Mouse (Mus musculus) forebrain, embryonic 11.5 days (tissue): Measurements from ENCODE around the gene Hip1r. TPM values are rescaled to one million over a fixed set of nuclear protein-coding genes. Genes with fewer than 3 reads are reported as not detected.

Experiments used
- ATAC-seq: fragments of 200-750 bp; cut with Nextera tagmentation; replicated peaks from 2 replicates; pipeline ENCODE4 v1.8.0; 2017; ENCODE audit warnings: moderate TSS enrichment; ENCODE audit not compliant: low FRiP score
- DNase-seq: peaks from one replicate; pipeline ENCODE4 v3.0.0-alpha.2; 2017; ENCODE audit warnings: low spot score
- H3K27ac ChIP-seq: fragments of 300-500 bp; sonication (generic); 2 replicates; pipeline ENCODE4 v1.5.1; 2014; ENCODE audit warnings: low read depth, low read length
- H3K27me3 ChIP-seq: fragments of 300-500 bp; sonication (generic); 2 replicates; pipeline ENCODE4 v1.6.1; 2014; ENCODE audit warnings: mild to moderate bottlenecking, low read length, mixed read lengths; ENCODE audit not compliant: control insufficient read depth, insufficient read depth
- H3K36me3 ChIP-seq: fragments of 300-500 bp; sonication (generic); 2 replicates; pipeline ENCODE4 v1.6.1; 2014; ENCODE audit warnings: mild to moderate bottlenecking, low read length, moderate library complexity, mixed read lengths; ENCODE audit not compliant: control insufficient read depth, insufficient read depth
- H3K4me1 ChIP-seq: fragments of 300-500 bp; sonication (generic); replicated peaks from 2 replicates; pipeline ENCODE4 v1.6.1; 2014; ENCODE audit warnings: low read length, mixed read lengths; ENCODE audit not compliant: control insufficient read depth, insufficient read depth
- H3K4me2 ChIP-seq: fragments of 300-500 bp; sonication (generic); 2 replicates; pipeline ENCODE4 v1.6.1; 2014; ENCODE audit warnings: low read depth, mild to moderate bottlenecking, low read length, moderate library complexity, mixed read lengths; ENCODE audit not compliant: severe bottlenecking
- H3K4me3 ChIP-seq: fragments of 300-500 bp; sonication (generic); 2 replicates; pipeline ENCODE4 v1.5.1; 2014; ENCODE audit warnings: low read depth, low read length
- H3K9ac ChIP-seq: fragments of 300-500 bp; sonication (generic); 2 replicates; pipeline ENCODE4 v1.6.1; 2014; ENCODE audit warnings: low read length
- H3K9me3 ChIP-seq: fragments of 300-500 bp; sonication (generic); 2 replicates; pipeline ENCODE4 v1.6.1; 2016; ENCODE audit warnings: low read length, mixed read lengths; ENCODE audit not compliant: control insufficient read depth
- WGBS: fragments of 180-500 bp; shearing (Covaris S2); extraction: QIAGEN DNeasy Blood & Tissue Kit; methylation state at CpG from one replicate; pipeline ENCODE4 v1.1.7; 2014; 5-methylcytosine and 5-hydroxymethylcytosine counted together
- polyA plus RNA-seq: library from polyadenylated mRNA; unstranded; fragments of >200 nt; fragmentation: Nextera tagmentation; extraction: Ambion mirVana; gene quantifications from 2 replicates; pipeline ENCODE4 v1.2.1, GENCODE M21; 2014

The Hip1r gene
- polyA plus RNA-seq, 1 experiment from 2014 or later, result 7.3 TPM

- H3K4me3 ChIP-seq, result no peak overlapping the region
- WGBS, result 86% methylated on average over 12 of the region's 12 CpGs
- no peaks in the 10 kb centered on the region for H3K27me3 ChIP-seq
- H3K9me3 ChIP-seq, result no peaks in the 10 kb centered on the region
- ATAC-seq (no peak), DNase-seq (no peak)
- no peak overlapping the region for H3K27ac ChIP-seq
- no peaks in the 10 kb centered on the region for H3K36me3 ChIP-seq
- H3K4me1 ChIP-seq, result peaks cover 9% of the 10 kb centered on the region
- H3K9ac ChIP-seq, result no peak overlapping the region
- H3K4me2 ChIP-seq, result no peak overlapping the region
Observed at GRCm38 (mm10) chr5:124019348-124020216, 46.2 kb downstream of the Hip1r start.

- H3K9me3 ChIP-seq, result no peaks in the 10 kb centered on the region
- H3K4me1 ChIP-seq, result peaks cover 13% of the 10 kb centered on the region; the same call in 1 of the 2 replicates
- DNase-seq (no peak), ATAC-seq (no peak)
- no peaks in the 10 kb centered on the region for H3K27me3 ChIP-seq
- H3K4me3 ChIP-seq, result no peak overlapping the region
- no peaks in the 10 kb centered on the region for H3K36me3 ChIP-seq
- no peak overlapping the region for H3K9ac ChIP-seq
- WGBS, result 90% methylated on average over 11 of the region's 11 CpGs
- H3K27ac ChIP-seq, result no peak overlapping the region
- no peak overlapping the region for H3K4me2 ChIP-seq
Observed at GRCm38 (mm10) chr5:124021148-124021547, 47.7 kb downstream of the Hip1r start.

GRCm38 (mm10) chr5:124021701-124022100 lies 48.3 kb downstream of the Hip1r start:
- H3K36me3 ChIP-seq, result no peaks in the 10 kb centered on the region
- no peak overlapping the region for H3K4me3 ChIP-seq
- peaks cover 18% of the 10 kb centered on the region; the same call in 1 of the 2 replicates for H3K4me1 ChIP-seq
- H3K9me3 ChIP-seq, result no peaks in the 10 kb centered on the region
- DNase-seq (no peak), ATAC-seq (no peak)
- H3K27me3 ChIP-seq, result no peaks in the 10 kb centered on the region
- no peak overlapping the region for H3K9ac ChIP-seq
- no peak overlapping the region for H3K27ac ChIP-seq
- 88% methylated on average over 11 of the region's 11 CpGs for WGBS
- H3K4me2 ChIP-seq, result no peak overlapping the region

GRCm38 (mm10) chr5:124022365-124022764 lies 48.9 kb downstream of the Hip1r start:
- Histone ChIP-seq H3K27ac (no peak overlapping the region), H3K9me3 (no peaks in the 10 kb centered on the region), H3K4me1 (peaks cover 18% of the 10 kb centered on the region; the same call in 1 of the 2 replicates), H3K4me2 (no peak overlapping the region), H3K36me3 (no peaks in the 10 kb centered on the region), H3K27me3 (no peaks in the 10 kb centered on the region), H3K9ac (no peak overlapping the region), H3K4me3 (no peak overlapping the region)
- DNase-seq, result no peak
- no peak for ATAC-seq
- WGBS, result 86% methylated on average over 7 of the region's 7 CpGs

GRCm38 (mm10) chr5:124024677-124025076 lies 51.2 kb downstream of the Hip1r start:
- H3K9ac ChIP-seq, result no peak overlapping the region
- no peak overlapping the region for H3K27ac ChIP-seq
- H3K9me3 ChIP-seq, result no peaks in the 10 kb centered on the region
- H3K36me3 ChIP-seq, result no peaks in the 10 kb centered on the region
- no peak for ATAC-seq
- H3K4me3 ChIP-seq, result no peak overlapping the region
- peaks cover 30% of the 10 kb centered on the region; the same call in 1 of the 2 replicates for H3K4me1 ChIP-seq
- H3K27me3 ChIP-seq, result no peaks in the 10 kb centered on the region
- H3K4me2 ChIP-seq, result no peak overlapping the region
- no peak for DNase-seq
- WGBS, result 67% methylated on average over 6 of the region's 6 CpGs

- Histone ChIP-seq H3K27ac (no peak overlapping the region), H3K4me3 (no peak overlapping the region), H3K36me3 (no peaks in the 10 kb centered on the region), H3K9me3 (no peaks in the 10 kb centered on the region), H3K4me1 (peaks cover 30% of the 10 kb centered on the region; the same call in 1 of the 2 replicates), H3K4me2 (no peak overlapping the region), H3K9ac (no peak overlapping the region), H3K27me3 (no peaks in the 10 kb centered on the region)
- ATAC-seq (no peak), DNase-seq (no peak)
- WGBS, result 44% methylated on average over 9 of the region's 9 CpGs
Observed at GRCm38 (mm10) chr5:124025146-124025545, 51.7 kb downstream of the Hip1r start.

GRCm38 (mm10) chr5:124025587-124026441 lies 52.4 kb downstream of the Hip1r start:
- no peak for ATAC-seq
- H3K4me2 ChIP-seq, result no peak overlapping the region

GRCm38 (mm10) chr5:124026568-124026967 lies 53.1 kb downstream of the Hip1r start:
- WGBS, result 54% methylated on average over 5 of the region's 5 CpGs
- Histone ChIP-seq H3K4me2 (no peak overlapping the region), H3K36me3 (no peaks in the 10 kb centered on the region), H3K27ac (peak overlapping the region; percentile 53; the same call in 1 of the 2 replicates), H3K4me1 (peaks cover 33% of the 10 kb centered on the region), H3K27me3 (no peaks in the 10 kb centered on the region), H3K9ac (no peak overlapping the region), H3K4me3 (no peak overlapping the region), H3K9me3 (no peaks in the 10 kb centered on the region)
- DNase-seq, result no peak
- ATAC-seq, result no peak

More at GRCm38 (mm10) chr5:124025587-124026441, 52.4 kb downstream of the Hip1r start:
- H3K4me1 ChIP-seq, result peaks cover 33% of the 10 kb centered on the region
- no peak overlapping the region for H3K4me3 ChIP-seq
- 88% methylated on average over 15 of the region's 15 CpGs for WGBS
- H3K36me3 ChIP-seq, result no peaks in the 10 kb centered on the region
- no peaks in the 10 kb centered on the region for H3K9me3 ChIP-seq
- H3K27ac ChIP-seq, result 0 out of 2 replicates have a peak overlapping the region, but pooled peaks have one; percentile 53
- no peaks in the 10 kb centered on the region for H3K27me3 ChIP-seq
- DNase-seq, result no peak
- no peak overlapping the region for H3K9ac ChIP-seq
